Mouse (Mus musculus): ENCODE data around the gene Lypd1.

Gene Lypd1

DNA sequence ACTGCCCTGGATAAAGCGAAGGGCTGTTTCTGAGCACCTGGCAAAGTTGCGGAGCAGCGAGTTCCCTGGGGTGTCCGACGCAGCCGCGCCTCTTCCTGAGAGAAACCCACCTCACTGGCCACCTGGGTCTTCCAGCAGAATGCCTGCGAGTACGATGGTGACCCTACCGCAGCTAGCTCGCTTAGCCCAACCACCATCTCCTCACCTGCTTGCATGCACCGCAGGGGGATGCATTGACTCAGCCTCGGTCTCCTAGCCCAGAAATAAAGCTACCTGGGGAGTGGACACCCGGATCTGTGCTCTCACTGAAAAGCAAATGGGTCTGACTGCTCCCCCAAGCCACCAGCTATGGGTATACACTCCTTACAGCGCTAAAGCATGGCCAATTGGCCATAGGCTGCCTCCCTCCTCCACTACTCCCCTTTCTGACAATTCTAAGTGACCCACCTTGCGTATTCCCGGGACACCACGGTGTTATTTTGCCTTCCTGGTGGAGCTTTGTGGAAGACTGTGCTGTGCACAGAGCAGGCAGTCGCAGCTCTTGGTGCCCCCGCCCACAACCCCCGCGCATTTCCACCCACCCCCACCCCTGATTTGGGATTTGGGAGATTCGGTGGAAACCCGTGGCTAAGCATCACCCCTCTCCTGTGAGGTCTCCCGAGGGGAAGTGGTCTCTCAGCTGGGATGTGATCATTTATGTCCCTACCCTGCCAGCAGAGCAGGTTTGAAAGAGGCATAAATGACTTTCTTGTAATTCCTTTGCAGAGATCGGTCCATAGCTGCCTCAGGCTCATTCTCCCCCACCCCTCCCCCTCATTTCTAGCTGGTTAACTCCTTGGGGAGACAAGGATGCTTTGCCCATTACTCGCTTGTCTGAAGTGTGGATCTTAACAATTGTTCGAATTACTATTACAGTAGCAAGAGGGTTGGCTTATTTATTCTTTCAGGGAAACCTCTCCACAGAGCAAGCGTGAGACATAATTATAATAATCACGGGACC is at the start of gene Lypd1:
Gene Lypd1, minus strand, starts transcription at position 501 of the 1,000 bp plus-strand sequence.
- DNase-seq (ENCODE audit: low read depth) = no peak

DNA sequence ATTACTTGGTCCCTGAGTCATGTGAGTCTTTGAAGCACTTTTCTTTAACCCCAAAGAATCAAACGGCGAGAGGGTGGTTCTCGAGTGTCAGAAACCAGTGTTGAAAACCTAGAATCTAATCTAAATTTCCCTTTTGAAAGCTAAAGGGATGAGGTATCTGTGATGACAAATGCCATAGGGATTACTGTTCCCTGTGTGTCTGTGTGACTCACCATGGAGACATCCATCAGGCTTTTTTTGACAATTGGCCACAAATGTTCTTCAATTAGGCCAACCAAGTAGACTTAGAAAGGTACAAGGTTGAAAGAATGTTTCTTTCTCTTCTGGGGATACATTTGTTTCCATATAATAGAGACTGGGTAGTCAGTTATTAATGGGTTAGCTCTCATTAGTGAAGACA is 38.1 kb upstream of the Lypd1 start:
- DNase-seq (ENCODE audit: low read depth) = no peak

DNA sequence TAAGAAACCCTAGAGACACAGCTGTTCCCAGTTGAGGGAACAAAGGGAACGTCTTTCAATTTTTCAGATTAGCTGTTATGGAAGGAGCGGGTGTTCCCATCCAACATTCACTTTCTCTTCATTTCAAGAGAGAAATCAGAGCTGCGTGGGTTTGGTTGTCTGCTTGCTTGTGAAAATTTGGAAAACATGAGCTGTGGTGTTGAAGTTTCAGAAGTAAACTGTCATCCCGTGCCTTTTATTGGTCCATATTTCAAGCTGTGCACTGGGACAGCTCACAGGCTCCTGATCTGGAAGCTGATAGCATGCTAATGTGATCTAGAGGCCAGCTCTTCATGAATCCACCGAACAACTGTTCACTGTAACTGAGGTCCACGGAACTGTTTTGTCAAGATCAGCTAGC is 36.2 kb upstream of the Lypd1 start:
- DNase-seq (ENCODE audit: low read depth) = no peak

DNA sequence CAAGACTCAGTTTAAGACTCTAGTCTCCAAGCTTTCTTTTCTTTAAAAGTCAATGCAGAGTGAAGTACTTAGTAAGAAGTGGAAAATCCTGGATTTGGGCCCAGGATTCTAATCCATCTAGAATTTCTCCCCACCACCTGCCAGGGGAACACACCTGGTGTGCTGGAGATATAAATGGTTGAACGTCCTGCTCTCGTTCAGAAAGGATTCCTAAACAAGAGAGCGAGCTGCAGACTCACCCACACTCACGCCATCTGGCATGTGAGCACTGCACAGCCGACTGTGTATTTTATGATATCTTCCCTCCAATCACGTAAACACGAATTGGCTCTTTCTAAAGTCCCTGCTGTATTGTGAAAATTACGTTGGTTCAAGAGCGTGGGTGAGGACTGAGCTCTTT is 32.2 kb upstream of the Lypd1 start:
- no peak for DNase-seq (ENCODE audit: low read depth)

DNA sequence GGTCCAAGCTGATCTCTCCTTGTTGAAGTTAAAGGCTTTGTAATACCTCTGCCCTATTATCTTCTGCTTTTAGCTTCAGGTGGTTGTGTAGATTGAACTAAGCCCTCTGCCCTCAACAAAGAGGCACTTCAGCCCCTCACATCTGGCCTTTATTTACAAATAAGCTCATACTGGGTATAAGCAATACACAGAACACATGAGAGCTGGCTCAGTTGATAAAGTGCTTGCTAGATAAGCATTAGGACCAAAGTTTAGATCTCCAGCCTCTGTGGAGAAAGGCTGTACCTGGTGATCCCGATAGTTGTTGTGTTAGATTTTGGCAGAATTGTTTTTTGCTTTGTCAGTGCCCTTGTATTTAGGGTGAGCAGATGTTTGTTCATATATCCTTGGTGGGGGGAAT is 30.4 kb upstream of the Lypd1 start:
- no peak for DNase-seq (ENCODE audit: low read depth)

DNA sequence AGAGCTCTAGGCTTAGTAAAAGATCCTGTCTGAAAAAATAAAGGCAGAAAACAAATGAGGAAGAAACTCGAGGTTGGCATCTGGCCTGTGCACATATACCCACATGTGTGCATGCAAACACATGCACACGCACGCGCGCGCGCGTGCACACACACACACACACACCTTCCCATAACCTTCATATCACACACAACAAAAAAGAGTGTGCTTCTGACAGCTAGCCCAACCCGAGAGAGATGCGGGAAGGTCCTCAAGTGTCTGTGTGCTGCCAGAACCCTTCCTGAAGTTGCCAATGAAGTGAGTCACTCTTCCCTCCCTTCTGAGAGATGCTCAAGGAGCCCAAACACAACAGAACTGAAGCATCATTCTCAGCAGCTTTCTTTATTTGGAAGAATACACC is 12.6 kb upstream of the Lypd1 start:
- DNase-seq (ENCODE audit: low read depth) = no peak

DNA sequence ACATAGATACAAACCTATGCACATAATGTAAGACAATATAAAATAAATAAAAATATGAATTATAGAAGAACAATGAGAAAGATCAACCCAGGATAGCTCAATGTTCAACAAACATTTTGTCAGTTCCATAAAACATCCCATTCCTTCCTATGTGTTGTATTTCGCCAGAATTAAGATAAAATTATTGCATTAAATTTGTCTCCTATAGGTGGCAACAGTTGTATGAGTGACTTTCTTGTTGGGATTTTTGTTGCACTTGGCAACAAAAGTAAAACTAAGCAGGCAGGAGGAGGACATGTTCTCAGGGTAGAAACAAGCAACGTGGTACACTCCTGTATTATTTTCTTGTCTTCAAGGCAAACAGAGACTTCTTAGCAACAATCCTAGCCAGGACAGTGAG is 10.2 kb upstream of the Lypd1 start:
- no peak for DNase-seq (ENCODE audit: low read depth)

DNA sequence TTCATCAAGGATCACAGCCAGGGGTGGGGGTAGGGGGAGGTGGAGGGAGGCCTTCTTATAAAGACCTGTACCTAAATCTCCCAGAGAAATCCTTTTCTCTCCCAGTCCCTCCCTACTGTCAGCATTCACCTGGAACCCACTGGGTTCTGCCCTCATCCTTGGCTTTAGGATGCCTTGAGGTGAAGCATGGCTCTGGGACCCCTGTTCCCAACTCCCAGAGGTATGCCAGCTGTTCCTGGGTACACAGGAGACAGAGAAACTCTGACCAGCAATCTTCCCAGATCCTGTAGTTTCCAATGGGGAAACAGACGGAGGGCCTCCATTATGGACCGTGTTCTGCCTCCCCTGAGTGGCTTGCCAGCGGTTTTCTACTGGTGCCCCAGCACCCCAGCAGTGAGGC is 7.8 kb upstream of the Lypd1 start:
- no peak for DNase-seq (ENCODE audit: low read depth)

DNA sequence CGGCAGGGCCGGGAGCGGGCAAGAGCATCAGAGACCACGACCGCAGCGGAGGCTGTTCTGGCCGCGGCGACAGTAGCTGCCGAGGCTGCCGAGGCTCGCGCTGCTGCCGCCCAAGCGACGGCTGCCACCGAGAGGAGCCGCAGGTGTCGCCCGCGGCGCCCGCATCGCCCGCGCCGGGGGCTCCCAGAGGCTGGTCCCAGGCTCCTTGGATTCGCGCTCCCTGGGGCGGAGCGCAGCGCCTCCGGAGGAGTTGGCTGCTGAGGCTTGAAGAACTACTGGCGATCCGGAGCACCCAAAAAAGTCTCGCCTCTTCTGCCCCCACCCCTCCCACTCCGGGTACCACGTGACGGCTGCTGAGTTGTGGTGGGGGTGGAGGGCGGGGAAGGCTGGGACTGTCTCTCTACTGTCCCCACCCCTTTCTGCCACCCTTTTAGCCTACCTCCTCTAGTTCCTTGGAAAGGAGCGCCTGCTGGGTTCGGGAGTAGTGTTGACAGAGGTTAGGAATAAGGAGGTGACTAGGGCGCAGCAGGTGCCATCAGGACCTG is 928 bp downstream of the Lypd1 start:
- no peak for DNase-seq (ENCODE audit: low read depth)

DNA sequence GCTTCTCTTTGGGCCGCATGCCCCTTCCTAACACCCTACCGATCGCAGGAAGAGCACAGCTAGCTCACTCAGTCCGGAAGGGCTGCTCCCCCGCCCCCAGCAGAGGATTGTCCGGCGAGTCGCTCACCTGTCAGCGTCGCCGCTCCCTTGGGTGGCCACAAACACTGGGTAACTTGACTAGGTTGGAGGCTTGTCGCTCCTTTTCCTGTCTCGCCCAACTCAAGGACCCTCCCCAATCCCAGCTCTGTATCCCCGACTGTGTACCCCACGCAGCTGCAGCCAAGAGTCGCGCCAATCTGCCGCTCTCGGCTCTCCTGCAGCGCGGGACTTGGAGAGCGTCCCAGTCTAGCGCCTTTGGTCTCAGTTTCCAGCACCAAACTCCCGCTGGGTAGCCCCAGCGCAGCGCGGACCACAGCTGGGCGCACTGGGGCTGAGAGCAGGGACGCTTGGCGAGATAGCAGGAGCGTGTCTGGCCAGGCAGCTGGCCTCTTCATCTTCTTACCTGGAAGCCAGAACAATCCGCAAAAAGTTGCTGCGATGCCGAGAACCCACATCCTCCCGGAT is 1.5 kb downstream of the Lypd1 start:
- no peak for DNase-seq (ENCODE audit: low read depth)

DNA sequence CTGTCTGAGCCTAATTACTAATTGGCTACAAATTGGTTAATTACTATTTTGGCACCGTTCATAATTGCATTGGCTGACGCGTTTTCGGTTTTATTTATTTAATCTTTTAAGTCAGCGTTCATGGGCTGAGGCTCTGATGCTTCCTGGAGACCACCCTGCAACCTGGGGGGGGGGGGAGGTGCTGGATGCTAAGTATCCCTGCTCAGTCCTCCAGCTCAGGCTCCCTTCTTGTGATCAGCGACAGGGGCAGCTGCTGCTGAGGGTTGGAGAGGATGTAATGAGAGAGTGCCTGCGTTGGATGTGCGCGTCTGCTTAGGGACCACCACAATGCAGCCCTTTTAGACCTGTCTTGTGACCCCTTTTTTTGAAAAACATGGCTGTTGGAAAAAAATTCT is 2.0 kb downstream of the Lypd1 start:
- DNase-seq (ENCODE audit: low read depth) = no peak

DNA sequence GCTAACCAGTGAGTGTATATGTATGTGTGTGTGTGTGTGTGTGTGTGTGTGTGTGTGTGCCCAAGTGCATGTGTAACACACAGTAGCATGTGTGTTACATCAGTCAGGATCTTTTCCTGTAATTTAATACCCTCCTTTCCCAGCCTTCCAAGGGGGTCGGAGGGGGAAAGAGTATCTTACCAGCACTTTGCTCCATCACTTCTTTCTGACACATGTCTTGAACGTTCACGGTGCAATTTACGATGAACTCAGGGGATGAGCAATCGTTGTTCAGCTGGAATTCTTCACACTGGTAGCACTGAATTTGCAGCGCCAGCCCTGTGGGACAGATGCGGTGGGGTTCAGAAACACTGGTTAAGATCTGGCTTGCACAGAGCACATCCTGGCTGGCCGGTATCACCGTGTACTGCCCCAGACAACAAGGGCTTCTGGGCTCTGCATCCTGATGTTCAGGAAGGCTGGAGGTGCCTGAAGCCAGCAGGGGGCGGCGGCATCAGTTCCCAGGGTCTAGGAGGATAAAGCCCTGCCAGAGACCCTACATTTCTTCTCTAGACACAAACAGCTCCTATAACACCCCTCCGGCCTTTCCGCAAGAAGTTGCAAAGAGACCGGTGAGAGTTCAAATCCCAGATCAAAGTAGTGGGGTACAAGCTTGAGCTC is 2.6 kb downstream of the Lypd1 start:
- DNase-seq (ENCODE audit: low read depth) = no peak

DNA sequence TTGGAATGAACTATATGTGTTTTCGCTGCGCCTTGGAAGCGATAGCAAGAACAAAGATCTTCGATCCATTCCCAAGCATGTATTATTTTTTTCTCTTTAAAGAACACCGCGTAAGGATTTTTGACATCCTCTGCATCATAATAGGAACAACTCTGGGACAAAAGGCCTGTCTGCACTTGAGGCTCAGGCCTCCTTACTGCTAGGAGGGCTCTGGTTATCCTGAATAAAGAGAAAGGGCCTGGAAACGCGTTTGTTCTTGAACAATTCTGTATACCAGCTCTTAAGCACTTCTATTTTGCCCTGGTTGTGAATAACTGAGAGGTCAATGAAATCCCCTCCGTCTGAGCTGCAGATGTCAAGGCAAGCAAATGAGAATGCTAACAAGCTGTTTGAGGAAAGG is 19.7 kb downstream of the Lypd1 start:
- no peak for DNase-seq (ENCODE audit: low read depth)

DNA sequence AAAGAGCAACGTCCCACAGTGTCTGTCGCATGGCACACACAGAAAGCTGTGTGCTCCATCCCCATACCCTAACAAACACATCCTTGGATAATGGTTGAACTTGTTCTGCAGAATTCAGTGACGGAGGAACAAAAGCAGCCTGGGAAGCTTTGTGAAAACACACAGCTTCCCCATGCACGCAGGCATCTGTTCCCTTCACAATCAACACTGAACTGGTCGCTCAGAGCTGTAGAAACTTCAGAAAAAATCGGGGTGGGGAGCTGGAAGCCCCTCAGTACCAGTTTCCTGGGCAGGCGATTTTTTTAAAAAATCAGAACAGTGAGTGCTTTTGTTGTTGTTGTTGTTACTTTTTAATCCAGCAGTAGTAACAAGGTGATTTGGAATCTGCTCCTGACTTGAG is 42.8 kb downstream of the Lypd1 start:
- no peak for DNase-seq (ENCODE audit: low read depth)

DNA sequence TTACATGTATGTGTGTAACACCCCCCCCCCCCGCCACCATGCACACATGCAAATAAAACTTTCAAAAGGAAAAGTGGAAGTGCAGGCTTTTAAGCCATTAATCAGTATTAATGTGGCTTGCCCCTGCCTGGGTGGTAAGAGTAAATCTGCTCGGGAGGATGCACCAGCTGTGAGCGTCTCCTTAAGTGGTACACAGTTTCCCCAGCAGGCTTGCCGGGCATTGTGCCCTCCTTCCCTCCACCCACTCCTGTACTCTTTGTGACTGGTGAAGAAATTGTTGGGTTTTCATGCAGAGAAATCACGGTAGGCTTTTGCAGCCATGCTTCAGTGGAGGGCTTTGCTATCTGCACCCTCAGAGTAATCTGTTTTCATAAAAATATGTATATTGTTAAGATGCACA is 54.3 kb downstream of the Lypd1 start:
- no peak for DNase-seq (ENCODE audit: low read depth)

DNA sequence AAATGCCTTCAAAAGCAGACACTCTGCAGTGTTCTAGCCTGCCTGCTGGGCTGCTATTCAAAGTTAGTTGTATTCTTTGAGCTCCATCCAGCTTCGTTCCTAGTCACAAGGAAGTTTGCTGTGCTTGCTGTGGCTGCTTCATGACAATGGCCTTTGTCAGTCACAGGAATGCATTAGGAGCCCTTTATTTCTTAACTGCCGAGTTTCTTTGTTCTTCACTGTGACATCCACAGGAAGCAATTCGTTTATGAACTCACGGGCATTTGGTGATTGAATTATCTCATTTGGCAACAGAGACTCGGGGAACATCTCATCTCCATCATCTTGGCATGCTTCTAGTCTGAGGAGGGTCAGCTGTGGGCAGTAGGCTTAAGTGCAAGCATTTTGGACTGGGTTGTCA is 58.3 kb downstream of the Lypd1 start:
- no peak for DNase-seq (ENCODE audit: low read depth)

DNA sequence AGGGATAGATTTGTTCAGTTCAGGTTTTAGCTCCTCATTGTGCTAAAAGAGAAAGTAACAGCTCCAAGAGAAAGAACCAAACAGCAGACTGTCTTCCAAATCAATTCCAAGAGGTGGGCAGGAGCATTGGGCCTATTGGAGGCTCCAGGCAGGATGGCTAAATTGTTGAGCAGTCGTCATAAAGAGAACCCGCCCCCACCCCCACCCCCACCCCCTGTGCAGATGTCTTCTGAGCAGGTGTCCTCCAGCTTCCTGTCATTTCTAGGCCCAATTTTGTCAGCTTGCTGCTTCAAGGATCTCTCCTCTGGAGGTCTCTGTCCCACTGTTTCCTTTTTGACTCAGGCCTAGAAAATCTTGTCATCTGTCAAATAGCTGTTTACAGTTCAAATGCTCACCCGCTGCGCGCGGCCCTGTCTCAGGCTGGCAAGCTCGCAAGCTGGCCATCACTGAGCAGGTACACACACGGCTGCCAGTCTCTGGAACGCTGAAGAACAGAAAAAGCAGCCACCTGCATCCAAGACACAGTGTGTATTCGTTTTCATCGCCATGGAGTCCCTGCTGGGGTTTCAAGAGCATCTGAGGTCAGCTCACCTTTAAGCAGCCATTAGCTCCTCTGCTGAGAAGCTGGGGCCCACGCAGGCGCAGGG is 73.0 kb downstream of the Lypd1 start:
- no peak for DNase-seq (ENCODE audit: low read depth)

DNA sequence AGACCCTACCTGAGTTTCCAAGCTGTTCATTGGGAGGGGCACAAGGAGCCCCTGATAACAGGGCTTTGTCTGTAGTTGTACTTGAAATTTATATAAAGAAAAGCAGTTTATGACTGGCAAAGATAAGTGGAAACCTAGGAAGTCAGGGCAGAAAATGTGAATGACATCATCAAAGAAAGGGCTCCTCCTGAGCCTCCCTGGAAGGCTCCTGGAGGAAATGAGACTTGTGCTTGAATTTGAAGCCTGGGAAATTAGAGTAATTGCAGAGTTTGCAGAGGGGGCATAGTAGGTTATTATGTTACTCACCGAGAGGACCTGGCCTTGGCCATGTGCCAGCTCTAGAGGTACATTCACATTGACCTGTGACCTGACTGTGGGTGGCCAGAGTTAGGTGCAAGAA is 75.4 kb downstream of the Lypd1 start:
- DNase-seq (ENCODE audit: low read depth) = no peak

DNA sequence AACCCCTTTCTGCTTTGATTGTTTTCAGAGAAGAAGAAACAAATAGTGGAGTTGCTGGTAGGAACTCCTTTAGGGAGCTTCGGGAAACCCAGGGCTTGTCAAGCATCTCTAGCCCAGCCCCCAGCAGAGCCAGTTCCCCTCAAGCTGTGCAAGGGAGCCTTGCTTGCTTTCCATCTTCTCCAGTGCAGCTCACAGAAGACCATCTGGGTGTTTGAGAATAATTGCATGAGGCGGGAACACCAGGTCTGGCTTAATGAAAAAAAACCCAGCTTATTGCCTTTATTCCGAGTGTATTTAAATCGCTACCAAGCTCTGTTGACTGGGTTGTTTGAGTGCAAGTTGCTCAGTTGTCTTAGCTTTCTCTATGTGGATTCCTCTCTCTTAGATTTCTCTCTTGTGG is 89.3 kb downstream of the Lypd1 start:
- DNase-seq (ENCODE audit: low read depth) = no peak

DNA sequence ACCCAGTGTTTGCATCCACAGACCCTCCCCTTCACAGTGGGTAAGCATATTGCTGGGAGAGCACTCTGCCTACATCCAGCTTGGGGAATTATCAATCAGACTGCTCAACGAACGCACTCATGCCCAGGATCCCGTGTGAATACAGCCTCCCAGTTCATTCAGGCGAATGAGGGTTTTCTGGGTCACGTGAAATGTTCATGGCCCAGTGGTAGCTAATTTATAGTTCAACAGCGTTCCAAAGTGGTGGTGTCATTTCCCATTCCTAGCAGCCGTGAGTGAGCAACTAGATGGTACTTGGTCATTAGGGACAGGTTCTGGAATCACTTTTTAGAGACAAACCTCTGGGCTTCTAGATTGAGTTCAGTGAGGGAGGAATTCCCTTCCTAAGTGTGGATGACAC is 91.8 kb downstream of the Lypd1 start:
- no peak for DNase-seq (ENCODE audit: low read depth)

Data from naive thymus-derived CD4-positive, alpha-beta T cell, adult 2 months (primary cell).